Mouse (Mus musculus): ENCODE results near the gene Trmt10c.

- TF ChIP-seq POLR2A (IDR thresholded peaks at IDR 0.05; ENCODE audit: borderline replicate concordance, extremely low read depth, insufficient read depth, insufficient read length, poor library complexity, severe bottlenecking) (no peak), CTCF (IDR thresholded peaks at IDR 0.05; ENCODE audit: borderline replicate concordance, extremely low read depth, insufficient read depth, insufficient read length) (no peak)
These were observed 3.1 kb downstream of the Trmt10c start for GRCm38 (mm10) chr16:56034566-56034965.
